Mouse (Mus musculus) myocyte (in vitro differentiated cells): ENCODE data around the gene Rtel1. TPM values are rescaled to one million over a fixed set of nuclear protein-coding genes. Genes with fewer than 3 reads are reported as not detected.

ENCODE experiments used
- H3K27me3 ChIP-seq: one replicate; pipeline ENCODE4 v1.6.1; 2011; ENCODE audit not compliant: control insufficient read depth, insufficient read depth, insufficient read length
- H3K36me3 ChIP-seq: one replicate; pipeline ENCODE4 v1.6.1; 2011; ENCODE audit not compliant: control insufficient read depth, insufficient read depth
- H3K4me2 ChIP-seq: one replicate; pipeline ENCODE4 v1.6.1; 2011; ENCODE audit warnings: low read depth, control low read depth
- H3K4me3 ChIP-seq: one replicate; pipeline ENCODE4 v1.5.1; 2011; ENCODE audit warnings: mild to moderate bottlenecking, control low read depth, moderate library complexity
- H3K79me2 ChIP-seq: one replicate; pipeline ENCODE4 v1.6.1; 2011; ENCODE audit not compliant: control insufficient read depth, insufficient read depth
- H3ac ChIP-seq: one replicate; pipeline ENCODE4 v1.6.1; 2011; ENCODE audit not compliant: control insufficient read depth, insufficient read length
- CEBPB ChIP-seq: IDR thresholded peaks from 2 replicates; pipeline ENCODE4 v1.6.1; 2011; ENCODE audit warnings: mild to moderate bottlenecking, moderate library complexity; ENCODE audit not compliant: poor library complexity, insufficient read depth, severe bottlenecking
- E2F4 ChIP-seq: IDR thresholded peaks from one replicate; pipeline ENCODE4 v1.6.1; 2011; ENCODE audit warnings: mild to moderate bottlenecking, control low read depth, moderate library complexity; ENCODE audit not compliant: insufficient read depth
- MAX ChIP-seq: IDR thresholded peaks from one replicate; pipeline ENCODE4 v1.6.1; 2011; ENCODE audit warnings: low read depth, mild to moderate bottlenecking, control low read depth
- MYOD1 ChIP-seq, 3 experiments: IDR thresholded peaks; one replicate each; pipeline ENCODE4 v1.6.1; 2011; ENCODE audit warnings: control low read depth in 2 of 3, low read depth in 2 of 3, mild to moderate bottlenecking in 2 of 3, moderate library complexity in 1 of 3; ENCODE audit not compliant: insufficient read length in 2 of 3, control insufficient read depth in 1 of 3
- MYOG ChIP-seq, 3 experiments: IDR thresholded peaks; one replicate each; pipeline ENCODE4 v1.6.1; 2011; ENCODE audit warnings: control low read depth in 2 of 3, low read depth in 2 of 3, mild to moderate bottlenecking in 2 of 3; ENCODE audit not compliant: insufficient read length in 2 of 3, control insufficient read depth in 1 of 3, insufficient read depth in 1 of 3
- POLR2A ChIP-seq: IDR thresholded peaks from one replicate; pipeline ENCODE4 v1.6.1; 2011; ENCODE audit warnings: low read depth, mild to moderate bottlenecking, control low read depth, moderate library complexity; ENCODE audit not compliant: insufficient read length
- POLR2AphosphoS2 ChIP-seq: IDR thresholded peaks from one replicate; pipeline ENCODE4 v1.6.1; 2011; ENCODE audit warnings: low read depth, control low read depth; ENCODE audit not compliant: insufficient read length
- REST ChIP-seq: IDR thresholded peaks from one replicate; pipeline ENCODE4 v1.6.1; 2011; ENCODE audit warnings: mild to moderate bottlenecking, control low read depth, moderate library complexity; ENCODE audit not compliant: insufficient read depth, insufficient read length
- SRF ChIP-seq: IDR thresholded peaks from one replicate; pipeline ENCODE4 v1.6.1; 2011; ENCODE audit warnings: low read depth; ENCODE audit not compliant: control insufficient read depth, insufficient read length
- TCF3 ChIP-seq: IDR thresholded peaks from one replicate; pipeline ENCODE4 v1.6.1; 2011; ENCODE audit warnings: low read depth, control low read depth; ENCODE audit not compliant: insufficient read length
- USF1 ChIP-seq: IDR thresholded peaks from one replicate; pipeline ENCODE4 v1.6.1; 2011; ENCODE audit warnings: low read depth, mild to moderate bottlenecking, control low read depth, moderate library complexity
- polyA plus RNA-seq: library from polyadenylated mRNA; unstranded; fragments of >200 nt; fragmentation: generic; extraction: Trizol; gene quantifications from one replicate; pipeline ENCODE4 v1.2.1, GENCODE M21; 2012; ENCODE audit warnings: missing spikeins

Rtel1 gene
- polyA plus RNA-seq, 1 experiment, result 23.6 TPM

DNA sequence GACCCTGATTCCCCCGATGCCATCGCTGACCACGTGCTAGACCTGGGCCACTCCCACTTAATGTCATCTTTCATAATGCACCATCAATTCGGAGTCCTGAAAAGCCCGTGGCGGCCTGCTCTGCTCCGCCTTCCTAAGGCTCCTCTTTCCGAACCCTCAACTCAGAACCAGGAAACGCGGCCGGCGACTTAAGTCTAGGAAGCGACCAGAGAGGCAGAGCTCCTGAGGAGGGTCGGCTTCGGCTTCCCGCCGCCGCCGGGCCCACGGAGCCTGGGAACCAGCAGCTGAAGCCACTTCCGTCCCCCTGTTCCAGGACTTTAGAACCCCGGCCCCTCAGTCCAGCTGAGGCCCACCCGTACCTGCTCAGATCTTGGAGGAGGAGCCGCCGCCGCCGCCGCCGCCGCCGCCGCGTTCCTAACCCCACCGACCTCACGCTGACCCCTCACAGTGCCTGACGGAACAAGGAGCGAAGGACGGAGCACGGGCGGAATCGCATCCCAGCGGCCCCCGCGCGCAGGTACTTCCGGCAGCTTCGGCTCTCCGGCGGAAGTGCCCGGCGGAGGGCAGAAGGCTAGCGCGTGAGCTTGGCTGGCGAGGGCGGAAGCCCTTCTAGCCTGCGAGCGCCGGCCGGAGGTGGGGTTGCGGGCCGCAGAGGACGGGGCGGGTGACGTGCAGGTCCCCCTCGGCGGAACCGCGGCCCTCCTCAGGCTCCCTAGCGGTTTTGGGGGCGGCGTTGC, 45.5 kb downstream of the Rtel1 start, which contains the start of the genes Zgpat and Arfrp1:
Gene Zgpat (plus strand): TSS at position 69 of the 737 bp plus-strand sequence.
Gene Arfrp1 (minus strand): TSS at position 545 of the 737 bp plus-strand sequence.
- peak; percentile 77 for TF ChIP-seq USF1
- peak; percentile 65 for TF ChIP-seq MAX
- peak; percentile 72 for TF ChIP-seq POLR2AphosphoS2
- no peak for TF ChIP-seq MYOD1 (IDR thresholded peaks at IDR 0.05; ENCODE audit: control insufficient read depth in 1 of 3, insufficient read length in 2 of 3, low read depth in 2 of 3)
- TF ChIP-seq E2F4, result peak; percentile 46
- peak; percentile 82 for TF ChIP-seq POLR2A
- no peak for TF ChIP-seq REST
- no peak for TF ChIP-seq TCF3
- TF ChIP-seq SRF, result no peak
- TF ChIP-seq MYOG (IDR thresholded peaks at IDR 0.05; ENCODE audit: control insufficient read depth in 1 of 3, insufficient read depth in 1 of 3, insufficient read length in 2 of 3, low read depth in 2 of 3), result peak in 1 of 3 experiments; percentile 2
- peaks cover 29% of the 10 kb centered on the region for H3K36me3 ChIP-seq
- peak within 1 kb of the TSS; percentile 97 for H3K4me2 ChIP-seq
- no peaks in the 10 kb centered on the region for H3K27me3 ChIP-seq
- H3K79me2 ChIP-seq, result peaks cover 64% of the 10 kb centered on the region
- peak within 1 kb of the TSS; percentile 81 for H3ac ChIP-seq
- H3K4me3 ChIP-seq, result peak within 1 kb of the TSS; percentile 98

DNA sequence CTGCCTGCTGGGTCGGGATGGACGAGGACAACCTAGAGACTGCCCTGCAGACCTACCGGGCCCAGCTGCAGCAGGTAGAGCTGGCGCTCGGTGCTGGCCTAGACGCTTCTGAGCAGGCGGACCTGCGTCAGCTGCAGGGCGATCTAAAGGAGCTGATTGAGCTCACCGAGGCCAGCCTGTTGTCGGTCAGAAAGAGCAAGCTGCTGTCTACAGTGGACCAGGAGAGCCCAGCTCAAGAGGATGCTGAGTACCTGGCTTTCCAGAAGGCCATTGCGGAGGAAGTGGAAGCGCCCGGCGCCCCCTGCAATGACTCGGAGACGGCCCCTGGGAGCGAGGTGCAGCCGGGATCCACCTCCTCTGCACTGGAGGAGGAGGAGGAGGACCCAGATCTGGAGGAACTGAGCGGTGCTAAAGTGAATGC, 46.1 kb downstream of the Rtel1 start:
- TF ChIP-seq POLR2AphosphoS2 (no peak), POLR2A (no peak), E2F4 (no peak), MAX (no peak), TCF3 (no peak), REST (no peak)
- Histone ChIP-seq H3K4me2 (peak overlapping the region; percentile 97), H3K27me3 (no peaks in the 10 kb centered on the region), H3ac (peak overlapping the region; percentile 81), H3K79me2 (peaks cover 71% of the 10 kb centered on the region), H3K4me3 (peak overlapping the region; percentile 98), H3K36me3 (peaks cover 27% of the 10 kb centered on the region)

DNA sequence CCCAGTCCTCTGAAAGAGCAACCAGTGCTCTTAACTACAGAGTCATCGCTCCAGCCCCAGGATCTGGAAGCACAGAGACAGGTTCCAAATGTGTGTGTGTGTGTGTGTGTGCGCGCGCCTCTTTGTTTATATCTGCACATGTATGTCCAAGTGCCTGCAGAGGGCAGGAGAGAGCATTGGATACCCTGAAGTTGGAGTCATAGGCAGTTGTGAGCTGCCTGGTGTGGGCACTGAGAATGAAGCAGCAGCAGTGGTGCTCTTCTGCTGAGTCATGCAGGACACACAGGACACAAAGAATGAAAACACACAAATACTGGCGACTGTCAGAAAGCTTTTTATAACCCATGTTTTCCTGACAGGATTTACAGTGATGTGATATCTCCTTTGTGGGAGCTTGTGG, 50.5 kb downstream of the Rtel1 start:
- H3K79me2 ChIP-seq, result peaks cover 87% of the 10 kb centered on the region
- H3K4me2 ChIP-seq, result no peak overlapping the region
- H3K27me3 ChIP-seq, result no peaks in the 10 kb centered on the region
- peaks cover 8% of the 10 kb centered on the region for H3K36me3 ChIP-seq
- no peak for TF ChIP-seq SRF
- no peak for TF ChIP-seq POLR2AphosphoS2
- no peak for TF ChIP-seq MYOG (IDR thresholded peaks at IDR 0.05; ENCODE audit: control insufficient read depth in 1 of 3, insufficient read depth in 1 of 3, insufficient read length in 2 of 3, low read depth in 2 of 3)
- no peak for TF ChIP-seq USF1
- no peak for TF ChIP-seq CEBPB
- TF ChIP-seq E2F4, result no peak
- no peak overlapping the region for H3K4me3 ChIP-seq
- no peak overlapping the region for H3ac ChIP-seq

DNA sequence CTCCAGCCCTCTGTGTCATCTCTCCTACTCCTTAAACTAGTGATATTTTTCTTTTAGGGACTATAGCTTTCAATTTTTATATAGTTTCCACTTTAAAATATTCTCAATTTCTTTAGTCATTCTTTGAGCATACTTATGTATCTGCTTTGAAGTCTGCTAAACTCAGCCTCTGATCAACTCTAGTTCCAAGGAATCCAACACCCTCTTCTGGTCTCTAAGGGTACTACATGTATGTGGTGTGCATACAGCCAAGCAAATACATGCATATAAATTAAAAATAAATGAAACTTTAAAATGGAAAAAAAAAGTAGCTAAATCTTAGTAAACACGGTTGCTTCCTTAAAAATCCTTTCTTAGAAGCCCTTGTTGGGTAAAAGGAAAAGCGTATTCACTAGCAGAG, 56.2 kb downstream of the Rtel1 start:
- TF ChIP-seq POLR2A, result no peak
- Histone ChIP-seq H3K4me3 (no peak overlapping the region), H3K36me3 (no peaks in the 10 kb centered on the region), H3ac (no peak overlapping the region), H3K4me2 (no peak overlapping the region), H3K27me3 (no peaks in the 10 kb centered on the region), H3K79me2 (peaks cover 54% of the 10 kb centered on the region)

DNA sequence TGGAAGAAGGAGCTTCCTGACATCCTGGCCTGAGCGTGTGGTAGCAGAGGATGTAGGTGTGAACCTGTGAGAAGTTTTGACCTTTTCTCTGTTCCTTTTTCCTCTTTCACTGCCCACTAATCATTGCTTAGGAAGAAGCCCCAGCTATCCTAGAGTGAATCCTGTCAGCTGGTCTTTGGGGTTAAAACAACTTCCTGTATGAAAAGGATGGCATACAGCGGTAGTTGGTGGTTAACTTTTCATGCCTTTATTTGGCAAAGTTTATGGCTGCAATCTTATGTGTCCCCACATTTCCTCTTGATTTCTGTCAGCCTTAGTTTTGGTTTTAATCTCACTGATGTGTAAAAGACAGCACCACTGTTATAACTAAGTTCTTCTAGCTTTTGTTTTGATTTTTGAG, 57.7 kb downstream of the Rtel1 start:
- Histone ChIP-seq H3K27me3 (no peaks in the 10 kb centered on the region), H3ac (no peak overlapping the region), H3K4me3 (no peak overlapping the region), H3K36me3 (no peaks in the 10 kb centered on the region), H3K79me2 (peaks cover 40% of the 10 kb centered on the region), H3K4me2 (no peak overlapping the region)
- TF ChIP-seq E2F4 (no peak), MAX (no peak), CEBPB (no peak), MYOD1 (IDR thresholded peaks at IDR 0.05; ENCODE audit: control insufficient read depth in 1 of 3, insufficient read length in 2 of 3, low read depth in 2 of 3) (no peak), MYOG (IDR thresholded peaks at IDR 0.05; ENCODE audit: control insufficient read depth in 1 of 3, insufficient read depth in 1 of 3, insufficient read length in 2 of 3, low read depth in 2 of 3) (no peak), POLR2AphosphoS2 (no peak)
